Mouse (Mus musculus): ENCODE data around the gene Sp2. TPM values are rescaled to one million over a fixed set of nuclear protein-coding genes. Genes with fewer than 3 reads are reported as not detected.

Gene Sp2
- polyA plus RNA-seq, 1 experiment from 2014 or later = 30.9 TPM

DNA sequence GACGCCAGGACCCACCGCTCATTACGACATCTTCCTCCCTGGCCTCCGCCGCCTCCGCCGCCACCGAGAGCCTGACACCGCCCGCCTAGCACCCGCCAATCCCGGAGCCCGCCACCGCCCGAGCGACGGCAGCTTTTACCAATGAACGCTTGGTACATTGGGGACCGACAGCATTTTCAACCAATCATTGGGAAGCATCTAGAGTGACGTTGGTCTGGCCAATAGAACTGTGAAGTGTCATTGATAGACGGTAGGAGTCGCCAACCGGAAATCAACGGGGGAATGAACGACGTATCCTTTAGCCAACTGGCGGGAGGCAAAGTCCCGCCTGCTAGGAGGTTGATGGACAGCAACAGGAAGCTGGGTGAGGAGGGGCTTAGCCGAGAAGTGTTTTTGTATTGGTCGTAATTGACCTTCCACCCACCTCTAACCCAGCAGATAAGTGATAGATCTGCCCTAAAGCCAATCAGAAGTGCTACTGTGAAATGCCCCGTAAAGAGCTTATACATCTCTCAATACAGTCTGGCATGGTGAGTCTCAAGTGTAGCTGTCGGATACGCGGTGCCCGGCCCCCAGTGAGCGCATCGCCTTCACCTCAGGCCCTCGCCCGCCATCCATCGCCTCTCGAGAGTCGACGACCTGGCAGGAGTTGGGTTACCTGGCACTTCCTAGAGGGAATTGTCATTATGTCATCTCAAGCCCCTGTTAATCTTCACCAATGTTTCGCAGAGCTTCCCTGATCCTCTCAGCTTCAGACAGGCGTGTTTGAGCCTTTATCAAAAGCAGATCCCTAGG is 5.0 kb downstream of the Sp2 start:
- no peaks in the 10 kb centered on the region for H3K27me3 ChIP-seq (ENCODE audit: control insufficient read depth, insufficient read depth, low read length)
- ATAC-seq (replicated peaks; ENCODE audit: low FRiP score) = peak; percentile 98
- H3K36me3 ChIP-seq (ENCODE audit: control insufficient read depth, insufficient read depth, low read length) = no peaks in the 10 kb centered on the region
- H3K4me3 ChIP-seq (ENCODE audit: low read depth, low read length) = peak overlapping the region; percentile 94
- H3K4me1 ChIP-seq (replicated peaks; ENCODE audit: control insufficient read depth, insufficient read depth, low read length) = peaks cover 10% of the 10 kb centered on the region
- H3K27ac ChIP-seq (ENCODE audit: low read depth, low read length) = peak overlapping the region; percentile 92
- under 1% methylated on average over 45 of the region's 45 CpGs for WGBS
- peak overlapping the region; percentile 98 for H3K9ac ChIP-seq (ENCODE audit: low read length)
- DNase-seq (ENCODE audit: low spot score) = peak; percentile 99
- peak overlapping the region; percentile 92 for H3K4me2 ChIP-seq (ENCODE audit: low read depth, low read length, severe bottlenecking)
- no peaks in the 10 kb centered on the region for H3K9me3 ChIP-seq (ENCODE audit: control insufficient read depth, low read length)

DNA sequence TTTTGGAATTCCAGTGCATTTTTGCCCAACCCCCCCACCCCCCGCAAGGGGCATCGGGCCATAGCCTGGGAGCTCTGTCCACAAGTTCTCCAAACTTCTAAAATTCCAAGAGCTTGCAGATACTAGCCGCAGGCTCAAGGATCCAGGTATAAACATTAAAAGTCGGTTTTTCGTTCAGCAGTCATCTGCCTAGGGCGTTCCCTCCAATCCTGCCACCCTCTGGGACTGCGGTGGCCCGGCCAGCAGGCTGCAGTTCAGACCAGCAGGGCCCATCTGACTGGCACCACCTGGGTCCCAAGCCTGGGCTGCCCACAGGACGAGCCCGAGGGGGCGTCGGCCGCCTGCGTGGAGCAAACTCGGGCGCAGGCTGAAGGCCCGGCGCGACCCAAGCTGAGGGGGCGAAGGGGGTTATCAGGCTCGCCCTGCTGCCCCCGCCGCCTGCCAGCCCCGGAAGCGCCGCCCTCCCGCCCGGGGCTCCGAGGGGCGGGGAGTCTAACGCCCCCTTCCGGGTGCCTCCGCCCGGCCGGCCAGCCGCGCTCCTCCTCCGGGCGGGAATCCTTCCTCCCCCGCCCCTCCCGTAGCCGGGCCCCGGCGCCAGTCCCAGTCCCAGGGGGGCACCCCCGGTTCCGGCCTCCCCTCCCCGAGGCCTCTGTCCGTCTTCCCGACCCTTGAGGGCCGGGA is 5.7 kb downstream of the Sp2 start:
- WGBS = 0% methylated on average over 39 of the region's 50 CpGs
- Histone ChIP-seq H3K9ac (ENCODE audit: low read length) (peak overlapping the region; percentile 98), H3K9me3 (ENCODE audit: control insufficient read depth, low read length) (no peaks in the 10 kb centered on the region), H3K4me1 (replicated peaks; ENCODE audit: control insufficient read depth, insufficient read depth, low read length) (peaks cover 12% of the 10 kb centered on the region), H3K4me3 (ENCODE audit: low read depth, low read length) (peak overlapping the region; percentile 94), H3K4me2 (ENCODE audit: low read depth, low read length, severe bottlenecking) (peak overlapping the region; percentile 82), H3K27me3 (ENCODE audit: control insufficient read depth, insufficient read depth, low read length) (no peaks in the 10 kb centered on the region), H3K27ac (ENCODE audit: low read depth, low read length) (peak overlapping the region; percentile 92), H3K36me3 (ENCODE audit: control insufficient read depth, insufficient read depth, low read length) (no peaks in the 10 kb centered on the region)
- ATAC-seq (replicated peaks; ENCODE audit: low FRiP score) (peak; percentile 73), DNase-seq (ENCODE audit: low spot score) (peak; percentile 93)

DNA sequence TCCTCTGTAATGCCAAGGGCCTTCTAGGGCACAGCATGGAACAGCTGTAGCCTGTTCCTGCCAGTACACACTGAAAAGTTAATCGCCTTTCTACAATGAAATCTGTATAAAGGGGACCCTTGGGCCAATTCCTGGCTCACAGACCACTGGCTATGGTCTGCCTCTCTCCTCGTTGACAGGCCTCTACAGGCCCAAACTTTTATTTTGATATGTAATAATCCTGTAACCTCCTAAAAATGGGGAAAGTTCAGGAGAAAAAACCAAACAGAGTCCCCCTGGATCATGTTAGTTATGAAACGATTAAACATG is 6.4 kb downstream of the Sp2 start:
- ATAC-seq (replicated peaks; ENCODE audit: low FRiP score) (no peak), DNase-seq (ENCODE audit: low spot score) (no peak)
- Histone ChIP-seq H3K4me1 (replicated peaks; ENCODE audit: control insufficient read depth, insufficient read depth, low read length) (peaks cover 12% of the 10 kb centered on the region), H3K27ac (ENCODE audit: low read depth, low read length) (no peak overlapping the region), H3K27me3 (ENCODE audit: control insufficient read depth, insufficient read depth, low read length) (no peaks in the 10 kb centered on the region), H3K4me3 (ENCODE audit: low read depth, low read length) (peak overlapping the region; percentile 94), H3K9ac (ENCODE audit: low read length) (peak overlapping the region; percentile 98), H3K4me2 (ENCODE audit: low read depth, low read length, severe bottlenecking) (peak overlapping the region; percentile 82), H3K9me3 (ENCODE audit: control insufficient read depth, low read length) (no peaks in the 10 kb centered on the region), H3K36me3 (ENCODE audit: control insufficient read depth, insufficient read depth, low read length) (no peaks in the 10 kb centered on the region)
- whole genome bisulfite sequencing = 54% methylated on average over 3 of the region's 3 CpGs

DNA sequence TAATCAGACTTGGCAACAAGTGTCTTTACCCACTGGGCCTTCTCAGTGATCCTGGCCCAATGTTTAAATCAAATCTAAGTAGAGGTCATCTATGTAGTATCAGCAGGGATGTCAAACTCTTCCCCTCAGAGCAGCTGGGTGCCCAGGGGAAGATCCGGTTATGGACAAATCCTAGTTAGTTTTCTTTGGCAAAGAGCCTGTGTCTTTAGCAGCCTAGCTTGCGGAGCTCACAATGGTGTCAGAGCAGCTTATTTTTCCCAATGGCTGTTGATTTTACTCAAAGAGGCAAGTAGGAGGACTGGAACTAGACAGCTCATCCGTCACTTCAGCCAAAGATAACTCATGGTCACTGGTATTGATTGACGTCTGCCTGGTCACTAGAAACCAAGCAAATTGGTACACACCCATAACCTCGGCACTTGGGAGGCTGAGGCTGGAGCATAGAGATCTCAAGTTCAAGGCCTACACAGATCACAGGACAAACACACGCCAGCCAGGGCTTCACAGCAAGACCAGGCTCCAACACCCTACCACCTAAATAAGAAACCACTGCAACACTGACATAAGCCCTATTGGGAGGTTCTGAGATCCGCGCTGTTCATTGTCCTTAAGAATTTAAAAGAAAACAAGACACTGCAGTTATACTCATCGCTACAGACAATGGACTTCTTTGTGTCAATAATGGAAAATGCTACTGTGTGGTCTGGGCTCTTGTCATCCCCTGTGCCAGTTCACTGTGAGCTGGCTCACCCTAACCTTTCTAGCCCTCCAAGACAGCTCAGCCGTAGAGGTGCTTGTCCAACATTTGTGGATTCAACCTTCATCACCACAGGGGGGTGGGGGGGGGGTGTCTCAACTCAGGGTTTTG is 7.0 kb downstream of the Sp2 start:
- Histone ChIP-seq H3K9ac (ENCODE audit: low read length) (peak overlapping the region; percentile 98), H3K27me3 (ENCODE audit: control insufficient read depth, insufficient read depth, low read length) (no peaks in the 10 kb centered on the region), H3K4me2 (ENCODE audit: low read depth, low read length, severe bottlenecking) (peak overlapping the region; percentile 82), H3K9me3 (ENCODE audit: control insufficient read depth, low read length) (no peaks in the 10 kb centered on the region), H3K27ac (ENCODE audit: low read depth, low read length) (no peak overlapping the region), H3K36me3 (ENCODE audit: control insufficient read depth, insufficient read depth, low read length) (no peaks in the 10 kb centered on the region), H3K4me1 (replicated peaks; ENCODE audit: control insufficient read depth, insufficient read depth, low read length) (peaks cover 12% of the 10 kb centered on the region), H3K4me3 (ENCODE audit: low read depth, low read length) (peak overlapping the region; percentile 94)
- ATAC-seq (replicated peaks; ENCODE audit: low FRiP score) (no peak), DNase-seq (ENCODE audit: low spot score) (no peak)
- WGBS = 87% methylated on average over 10 of the region's 10 CpGs

DNA sequence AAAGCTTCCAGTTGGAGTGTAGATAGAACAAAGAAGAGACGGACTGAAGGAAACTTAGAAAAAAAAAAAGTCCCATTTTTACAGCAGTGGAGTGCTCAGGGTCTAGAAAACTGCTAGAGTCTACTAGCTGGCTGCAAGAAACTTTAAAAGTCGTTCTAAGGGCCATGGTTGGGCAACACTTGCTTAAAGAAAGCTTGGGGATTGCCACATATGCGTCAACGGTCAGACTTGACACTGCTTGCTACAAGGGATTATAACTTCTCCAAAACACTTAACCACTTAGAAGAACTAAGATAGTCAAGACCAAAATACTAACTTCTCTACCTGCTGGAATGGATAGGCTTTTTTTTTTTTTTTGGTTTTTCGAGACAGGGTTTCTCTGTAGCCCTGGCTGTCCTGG is 7.9 kb downstream of the Sp2 start:
- Histone ChIP-seq H3K9me3 (ENCODE audit: control insufficient read depth, low read length) (no peaks in the 10 kb centered on the region), H3K27ac (ENCODE audit: low read depth, low read length) (no peak overlapping the region), H3K36me3 (ENCODE audit: control insufficient read depth, insufficient read depth, low read length) (no peaks in the 10 kb centered on the region), H3K9ac (ENCODE audit: low read length) (no peak overlapping the region), H3K27me3 (ENCODE audit: control insufficient read depth, insufficient read depth, low read length) (no peaks in the 10 kb centered on the region), H3K4me1 (replicated peaks; ENCODE audit: control insufficient read depth, insufficient read depth, low read length) (peaks cover 12% of the 10 kb centered on the region), H3K4me3 (ENCODE audit: low read depth, low read length) (no peak overlapping the region), H3K4me2 (ENCODE audit: low read depth, low read length, severe bottlenecking) (no peak overlapping the region)
- no peak for ATAC-seq (replicated peaks; ENCODE audit: low FRiP score)
- 88% methylated on average over 5 of the region's 5 CpGs for WGBS
- no peak for DNase-seq (ENCODE audit: low spot score)

DNA sequence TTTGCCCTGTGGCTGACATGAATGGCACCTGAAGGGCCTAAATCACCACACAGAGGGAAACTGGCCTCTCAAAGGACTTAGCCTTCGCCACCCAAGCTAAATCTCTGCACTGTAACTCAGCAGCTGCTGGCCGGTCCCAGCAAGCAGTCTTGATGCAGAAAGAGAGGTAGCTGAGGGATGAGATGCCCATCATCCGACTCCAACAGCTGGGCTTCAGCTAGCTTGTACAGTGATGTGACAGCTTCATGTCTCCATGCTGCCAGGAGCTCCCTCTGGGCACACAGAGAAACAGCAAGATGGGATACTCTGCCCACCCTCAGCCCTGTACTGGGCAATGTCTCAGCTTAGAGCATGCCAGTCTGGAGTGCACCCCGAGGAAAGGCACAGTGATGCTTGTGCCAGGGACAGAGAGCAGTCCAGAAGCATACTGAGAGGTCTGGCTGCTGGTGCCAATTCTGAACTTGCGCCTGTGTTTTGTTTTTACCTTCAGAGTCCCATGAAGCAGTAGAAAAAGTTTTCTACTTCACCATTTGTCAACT is 9.3 kb downstream of the Sp2 start:
- Histone ChIP-seq H3K9ac (ENCODE audit: low read length) (no peak overlapping the region), H3K27ac (ENCODE audit: low read depth, low read length) (no peak overlapping the region), H3K4me2 (ENCODE audit: low read depth, low read length, severe bottlenecking) (no peak overlapping the region), H3K4me1 (replicated peaks; ENCODE audit: control insufficient read depth, insufficient read depth, low read length) (peaks cover 11% of the 10 kb centered on the region), H3K27me3 (ENCODE audit: control insufficient read depth, insufficient read depth, low read length) (no peaks in the 10 kb centered on the region), H3K9me3 (ENCODE audit: control insufficient read depth, low read length) (no peaks in the 10 kb centered on the region), H3K4me3 (ENCODE audit: low read depth, low read length) (no peak overlapping the region), H3K36me3 (ENCODE audit: control insufficient read depth, insufficient read depth, low read length) (no peaks in the 10 kb centered on the region)
- WGBS = 93% methylated on average over 5 of the region's 5 CpGs
- no peak for DNase-seq (ENCODE audit: low spot score)
- ATAC-seq (replicated peaks; ENCODE audit: low FRiP score) = no peak

DNA sequence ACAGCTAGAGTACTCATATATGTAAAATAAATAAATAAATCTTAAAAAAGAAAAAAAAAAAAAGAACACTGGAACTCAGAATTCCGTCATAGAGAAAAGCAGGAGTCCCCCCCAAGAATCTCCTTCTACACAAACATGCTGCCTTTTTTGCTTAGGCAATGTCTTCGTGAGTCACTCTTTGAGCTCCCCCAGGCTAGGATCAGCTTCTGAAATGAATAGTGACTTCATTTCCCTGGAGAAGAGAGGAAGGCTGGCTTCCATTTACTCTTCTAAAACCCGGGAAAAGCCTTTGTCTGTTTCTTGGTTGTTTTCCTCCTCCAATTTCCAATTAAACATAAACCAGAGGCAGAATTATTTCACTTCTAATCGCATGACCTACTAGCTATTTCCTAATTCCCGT is 9.9 kb downstream of the Sp2 start:
- no peak overlapping the region for H3K9ac ChIP-seq (ENCODE audit: low read length)

DNA sequence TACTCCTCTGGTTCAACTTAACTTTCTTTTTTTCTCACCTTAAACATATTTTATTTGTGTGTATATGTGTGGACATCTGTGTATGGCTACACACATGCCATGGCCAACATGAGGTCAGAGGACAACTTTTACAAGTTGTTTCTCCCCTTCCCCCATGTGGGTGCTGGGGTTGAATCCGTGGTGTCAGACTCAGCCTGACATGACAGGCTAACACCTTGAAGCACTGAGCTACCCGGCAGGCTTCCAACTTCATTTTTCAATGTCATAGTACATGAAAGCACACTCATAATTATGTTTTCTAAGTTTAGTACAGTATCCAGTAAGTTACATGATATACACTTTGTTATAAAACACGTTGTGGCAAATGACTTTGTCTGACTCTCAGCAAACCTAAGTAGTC is 12.4 kb downstream of the Sp2 start:
- Histone ChIP-seq H3K9me3 (ENCODE audit: control insufficient read depth, low read length) (no peaks in the 10 kb centered on the region), H3K4me3 (ENCODE audit: low read depth, low read length) (no peak overlapping the region), H3K27ac (ENCODE audit: low read depth, low read length) (no peak overlapping the region), H3K36me3 (ENCODE audit: control insufficient read depth, insufficient read depth, low read length) (no peaks in the 10 kb centered on the region), H3K27me3 (ENCODE audit: control insufficient read depth, insufficient read depth, low read length) (no peaks in the 10 kb centered on the region), H3K4me2 (ENCODE audit: low read depth, low read length, severe bottlenecking) (no peak overlapping the region), H3K4me1 (replicated peaks; ENCODE audit: control insufficient read depth, insufficient read depth, low read length) (0 out of 2 replicates have a peak, but pooled peaks cover 2% of the 10 kb centered on the region), H3K9ac (ENCODE audit: low read length) (no peak overlapping the region)
- no peak for ATAC-seq (replicated peaks; ENCODE audit: low FRiP score)
- 91% methylated on average over 3 of the region's 3 CpGs for WGBS
- no peak for DNase-seq (ENCODE audit: low spot score)

More for the DNA sequence above, 9.9 kb downstream of the Sp2 start:
- H3K4me1 ChIP-seq (replicated peaks; ENCODE audit: control insufficient read depth, insufficient read depth, low read length) = peaks cover 8% of the 10 kb centered on the region
- no peaks in the 10 kb centered on the region for H3K36me3 ChIP-seq (ENCODE audit: control insufficient read depth, insufficient read depth, low read length)
- 84% methylated on average over 5 of the region's 5 CpGs for WGBS
- H3K4me3 ChIP-seq (ENCODE audit: low read depth, low read length) = no peak overlapping the region
- no peak overlapping the region for H3K27ac ChIP-seq (ENCODE audit: low read depth, low read length)
- H3K9me3 ChIP-seq (ENCODE audit: control insufficient read depth, low read length) = no peaks in the 10 kb centered on the region
- no peak for ATAC-seq (replicated peaks; ENCODE audit: low FRiP score)
- no peak for DNase-seq (ENCODE audit: low spot score)
- no peak overlapping the region for H3K4me2 ChIP-seq (ENCODE audit: low read depth, low read length, severe bottlenecking)
- H3K27me3 ChIP-seq (ENCODE audit: control insufficient read depth, insufficient read depth, low read length) = no peaks in the 10 kb centered on the region

All from forebrain, embryonic 11.5 days (tissue).